Mouse (Mus musculus) ES-E14 (cell line): ENCODE measurements at regions not wholly inside any gene's neighbourhood (a gene's known extent, or its start where the extent isn't known, plus 50 kb on each side); places are given as distances from the start of the nearest gene placed in this dataset.

Experiments used
- DNase-seq: peaks from one replicate; pipeline ENCODE4 v3.0.0-alpha.2; 2013; ENCODE audit warnings: low read depth, low spot score
- H3K27ac ChIP-seq: 2 replicates; pipeline ENCODE4 v1.5.1; 2012; ENCODE audit warnings: low read depth, mild to moderate bottlenecking, low read length, moderate library complexity, mixed read lengths; ENCODE audit not compliant: poor library complexity, insufficient read depth, severe bottlenecking
- H3K36me3 ChIP-seq: 2 replicates; pipeline ENCODE4 v1.6.1; 2012; ENCODE audit warnings: mild to moderate bottlenecking, low read length, moderate library complexity, mixed read lengths; ENCODE audit not compliant: control insufficient read depth, poor library complexity, insufficient read depth, severe bottlenecking
- H3K4me1 ChIP-seq, 2 experiments: fragments of 150-350 bp in 1 of 2; sonication (generic) in 1 of 2; 2 replicates each; pipeline ENCODE4 v1.6.1; 2012; ENCODE audit warnings: low read length in 2 of 2, mild to moderate bottlenecking in 1 of 2, mixed read lengths in 1 of 2; ENCODE audit not compliant: control insufficient read depth in 2 of 2, insufficient read depth in 2 of 2, poor library complexity in 1 of 2
- H3K4me3 ChIP-seq, 2 experiments: fragments of 150-350 bp in 1 of 2; sonication (generic) in 1 of 2; 2 replicates each; pipeline ENCODE4 v1.5.1; 2012; ENCODE audit warnings: low read length in 2 of 2, low read depth in 1 of 2, mild to moderate bottlenecking in 1 of 2, mixed read lengths in 1 of 2; ENCODE audit not compliant: insufficient read depth in 1 of 2, poor library complexity in 1 of 2, severe bottlenecking in 1 of 2
- H3K9ac ChIP-seq: 2 replicates; pipeline ENCODE4 v1.6.1; 2012; ENCODE audit warnings: low read depth, mild to moderate bottlenecking, low read length, mixed read lengths; ENCODE audit not compliant: poor library complexity, insufficient read depth, severe bottlenecking
- H3K9me3 ChIP-seq: fragments of 150-350 bp; sonication (generic); 2 replicates; pipeline ENCODE4 v1.6.1; 2012; ENCODE audit warnings: low read depth, mild to moderate bottlenecking, low read length; ENCODE audit not compliant: control insufficient read depth, insufficient read depth
- CHD2 ChIP-seq: IDR thresholded peaks from 2 replicates; pipeline ENCODE4 v1.6.1; 2014; ENCODE audit warnings: mild to moderate bottlenecking, low read depth, low read length, inconsistent platforms
- HCFC1 ChIP-seq: IDR thresholded peaks from 2 replicates; pipeline ENCODE4 v1.6.1; 2012; ENCODE audit warnings: low read length, inconsistent platforms, borderline replicate concordance; ENCODE audit not compliant: insufficient read depth
- MAFK ChIP-seq: IDR thresholded peaks from 2 replicates; pipeline ENCODE4 v1.6.1; 2014; ENCODE audit warnings: mild to moderate bottlenecking, low read depth, low read length, inconsistent platforms; ENCODE audit not compliant: insufficient read depth
- ZC3H11A ChIP-seq: IDR thresholded peaks from 2 replicates; pipeline ENCODE4 v1.6.1; 2012; ENCODE audit warnings: low read depth, mild to moderate bottlenecking, inconsistent platforms, low read length, borderline replicate concordance
- ZNF384 ChIP-seq: IDR thresholded peaks from 2 replicates; pipeline ENCODE4 v1.6.1; 2012; ENCODE audit warnings: low read depth, low read length, inconsistent platforms
- in situ Hi-C, 2 experiments: fragments of 600-800 bp; cut with MboI; formaldehyde crosslinking; loops; one replicate each; pipeline ENCODE4 v1.15.1; 2025; ENCODE audit warnings: low sequenced_read_pairs in 2 of 2, inconsistent platforms in 1 of 2; ENCODE audit not compliant: unreplicated experiment in 2 of 2

- H3K27ac ChIP-seq, result no peak overlapping the region
- H3K4me1 ChIP-seq, result no peaks in the 10 kb centered on the region
- in situ Hi-C loops, result no loop called here
- DNase-seq, result peak; percentile 16
- H3K9ac ChIP-seq, result no peak overlapping the region
- TF ChIP-seq HCFC1 (no peak), CHD2 (no peak), ZNF384 (no peak), MAFK (no peak), ZC3H11A (no peak)
- no peaks in the 10 kb centered on the region for H3K36me3 ChIP-seq
- no peak overlapping the region for H3K4me3 ChIP-seq
- H3K9me3 ChIP-seq, result no peaks in the 10 kb centered on the region
These were observed 178.8 kb downstream of the Cbln4 start for GRCm38 (mm10) chr2:171864376-171864965.

- TF ChIP-seq ZC3H11A (no peak), CHD2 (no peak), MAFK (no peak), HCFC1 (no peak), ZNF384 (no peak)
- in situ Hi-C loops, result no loop called here
- H3K9me3 ChIP-seq, result no peaks in the 10 kb centered on the region
These were observed 180.6 kb downstream of the Cbln4 start for GRCm38 (mm10) chr2:171862626-171863025.

GRCm38 (mm10) chr2:171858894-171859293 is 184.4 kb downstream of the Cbln4 start:
- H3K36me3 ChIP-seq, result no peaks in the 10 kb centered on the region
- H3K9me3 ChIP-seq, result no peaks in the 10 kb centered on the region
- TF ChIP-seq HCFC1 (no peak), MAFK (no peak), ZNF384 (no peak), CHD2 (no peak), ZC3H11A (no peak)
- in situ Hi-C loops, result no loop called here
- H3K4me3 ChIP-seq, result no peak overlapping the region
- H3K4me1 ChIP-seq, result no peaks in the 10 kb centered on the region
- no peak overlapping the region for H3K9ac ChIP-seq
- DNase-seq, result no peak
- H3K27ac ChIP-seq, result no peak overlapping the region

More at GRCm38 (mm10) chr2:171862626-171863025, 180.6 kb downstream of the Cbln4 start:
- Histone ChIP-seq H3K4me3 (no peak overlapping the region), H3K27ac (no peak overlapping the region), H3K36me3 (no peaks in the 10 kb centered on the region), H3K4me1 (no peaks in the 10 kb centered on the region), H3K9ac (no peak overlapping the region)
- DNase-seq, result peak; percentile 48

GRCm38 (mm10) chr2:171856491-171856890 is 186.8 kb downstream of the Cbln4 start:
- Histone ChIP-seq H3K36me3 (no peaks in the 10 kb centered on the region), H3K27ac (no peak overlapping the region), H3K4me3 (no peak overlapping the region), H3K4me1 (no peaks in the 10 kb centered on the region; a peak in 1 of 4 replicates), H3K9me3 (no peaks in the 10 kb centered on the region), H3K9ac (no peak overlapping the region)
- in situ Hi-C loops, result no loop called here
- DNase-seq, result no peak
- TF ChIP-seq MAFK, result no peak
- no peak for TF ChIP-seq CHD2
- TF ChIP-seq ZNF384, result no peak
- TF ChIP-seq HCFC1, result no peak
- no peak for TF ChIP-seq ZC3H11A

- no peak overlapping the region for H3K27ac ChIP-seq
- in situ Hi-C loops, result no loop called here
- H3K4me1 ChIP-seq, result no peaks in the 10 kb centered on the region
- TF ChIP-seq MAFK (no peak), HCFC1 (no peak), ZC3H11A (no peak), CHD2 (no peak), ZNF384 (no peak)
- no peak overlapping the region for H3K9ac ChIP-seq
- DNase-seq, result no peak
- no peak overlapping the region for H3K4me3 ChIP-seq
- no peaks in the 10 kb centered on the region for H3K9me3 ChIP-seq
- no peaks in the 10 kb centered on the region for H3K36me3 ChIP-seq
These were observed 196.3 kb downstream of the Cbln4 start for GRCm38 (mm10) chr2:171846826-171847492.
